Mouse (Mus musculus) left cerebral cortex, adult 2 months (tissue): ENCODE results near the gene Zfp981. TPM values are rescaled to one million over a fixed set of nuclear protein-coding genes. Genes with fewer than 3 reads are reported as not detected.
"Not testable (repeated sequence)": the region's sequence is repeated elsewhere in the genome, so short reads cannot be mapped to it uniquely, and the experiment has no call there.

Experiments
- DNase-seq, 2 experiments: peaks; one replicate each; pipeline ENCODE4 v3.0.0; 2021 to 2022; ENCODE audit warnings: low spot score in 2 of 2, mixed read lengths in 1 of 2; ENCODE audit errors: extremely low spot score in 1 of 2
- H3K27ac ChIP-seq: fragments of 200-600 bp; 2 replicates; pipeline ENCODE4 v1.8.1; 2022
- H3K4me3 ChIP-seq: fragments of 200-600 bp; 2 replicates; pipeline ENCODE4 v1.8.1; 2022
- CTCF ChIP-seq: fragments of 200-600 bp; IDR thresholded peaks from 2 replicates; pipeline ENCODE4 v1.8.1; 2022; ENCODE audit warnings: antibody characterized with exemption, mild to moderate bottlenecking, moderate library complexity
- intact Hi-C: fragments of 180-260 bp; cut with DNase I; formaldehyde crosslinking; loops from one replicate; pipeline ENCODE4 v1.15.1; 2025
- long read RNA-seq, 2 experiments: library from polyadenylated mRNA; stranded (forward); transcript quantifications; one replicate each; pipeline ENCODE4 v2.0.0; 2021; ENCODE audit warnings: borderline mapping rate in 2 of 2
- total RNA-seq, 2 experiments: library from RNA; stranded (reverse); gene quantifications; 2 replicates each; pipeline ENCODE4 v1.2.3; 2021

Zfp981 gene
- total RNA-seq = not detected
- long read RNA-seq, experiment 1, partial matches to known transcripts = 0 of 20 reads
- long read RNA-seq, experiment 1, other reads (novel, unspliced or antisense) = 20 of 20 reads
- long read RNA-seq, experiment 2, partial matches to known transcripts = 0 of 5 reads
- long read RNA-seq, experiment 2, other reads (novel, unspliced or antisense) = 5 of 5 reads

DNA sequence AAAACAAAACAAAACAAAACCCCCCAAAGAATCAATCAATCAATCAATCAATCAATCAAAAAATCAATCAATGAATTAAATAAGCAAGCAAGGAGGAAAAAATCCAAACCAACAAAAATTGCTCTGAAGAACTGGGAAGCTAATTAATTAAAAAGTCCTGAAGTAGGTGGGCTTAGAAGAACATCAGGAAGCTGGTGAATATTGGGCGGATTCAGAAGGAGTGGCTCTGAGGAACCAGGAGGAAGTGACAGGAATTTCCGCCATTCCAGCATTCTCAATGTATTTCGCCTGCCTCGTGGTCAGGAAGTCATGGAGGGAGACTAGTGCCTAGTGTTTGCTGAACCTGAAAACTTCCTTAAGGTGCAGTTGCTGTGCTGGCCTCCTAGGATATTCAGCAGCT, at the start of gene Zfp981:
TSS of gene Zfp981 (plus strand) at position 301 of the 400 bp plus-strand sequence.
- H3K27ac ChIP-seq, intact Hi-C loops, DNase-seq, H3K4me3 ChIP-seq: not testable (repeated sequence)

DNA sequence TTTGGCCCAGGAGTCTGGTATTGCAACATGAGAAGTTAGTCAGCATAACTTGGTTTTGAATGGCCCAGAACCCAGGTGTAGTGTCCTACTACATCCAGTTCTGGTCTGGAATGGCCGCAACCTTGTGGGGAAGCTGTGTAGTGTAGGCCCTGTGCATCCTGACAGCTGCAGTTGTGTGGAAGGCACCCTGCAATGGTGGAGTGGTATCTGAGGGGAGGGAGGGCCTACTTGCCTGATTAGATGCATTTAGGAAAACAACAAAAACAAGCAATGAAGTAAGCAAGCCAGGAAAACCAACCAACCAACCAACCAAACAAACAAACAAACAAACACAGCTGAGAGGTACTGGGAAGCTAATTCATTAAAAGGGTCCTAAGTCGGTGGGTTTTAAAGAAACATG, 49.3 kb upstream of the Zfp981 start:
- intact Hi-C loops, H3K27ac ChIP-seq, H3K4me3 ChIP-seq, DNase-seq: not testable (repeated sequence)

DNA sequence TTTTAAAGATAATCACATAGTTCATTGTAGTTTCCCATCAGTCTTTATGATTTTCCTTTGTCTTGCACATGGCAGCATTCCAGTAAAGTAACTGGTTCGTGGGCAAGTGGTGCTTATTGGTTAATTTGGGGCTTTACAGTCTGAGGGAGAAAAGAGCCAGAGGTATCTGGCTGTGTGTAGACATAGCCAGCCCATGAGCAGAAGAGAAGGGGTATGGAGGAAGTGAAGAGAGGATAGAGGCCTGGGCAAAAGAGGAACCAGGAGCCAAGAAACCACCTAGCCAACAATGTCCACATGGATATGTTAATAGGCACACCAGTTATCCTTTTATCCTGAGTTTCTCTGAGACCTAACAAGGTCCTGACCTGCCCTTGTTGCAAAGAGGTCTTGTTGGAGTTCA, 47.7 kb upstream of the Zfp981 start:
- intact Hi-C loops, H3K27ac ChIP-seq, DNase-seq, H3K4me3 ChIP-seq: not testable (repeated sequence)

DNA sequence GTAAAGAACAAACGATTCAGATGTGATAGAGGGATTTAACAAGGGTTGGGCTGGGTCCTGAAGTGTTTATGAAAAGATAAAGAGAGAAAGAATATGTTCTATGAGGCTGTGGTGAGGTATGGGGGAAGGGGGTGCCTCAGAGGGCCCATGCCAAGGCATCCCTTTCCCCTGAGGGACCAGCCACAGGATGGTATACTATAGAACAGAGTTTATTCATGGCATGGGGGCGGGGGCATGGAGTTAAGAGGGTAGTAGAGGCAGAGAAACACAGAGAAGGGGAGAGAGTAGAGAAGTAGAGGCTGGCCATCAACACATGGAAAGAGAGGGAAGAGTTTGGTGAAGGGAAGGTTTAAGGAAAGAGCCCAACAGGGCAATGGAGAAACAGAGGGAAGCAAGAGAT, 46.9 kb upstream of the Zfp981 start:
- intact Hi-C loops = no loop called here
- no peak for DNase-seq
- no peak overlapping the region for H3K27ac ChIP-seq
- no peak for TF ChIP-seq CTCF
- no peak overlapping the region for H3K4me3 ChIP-seq

DNA sequence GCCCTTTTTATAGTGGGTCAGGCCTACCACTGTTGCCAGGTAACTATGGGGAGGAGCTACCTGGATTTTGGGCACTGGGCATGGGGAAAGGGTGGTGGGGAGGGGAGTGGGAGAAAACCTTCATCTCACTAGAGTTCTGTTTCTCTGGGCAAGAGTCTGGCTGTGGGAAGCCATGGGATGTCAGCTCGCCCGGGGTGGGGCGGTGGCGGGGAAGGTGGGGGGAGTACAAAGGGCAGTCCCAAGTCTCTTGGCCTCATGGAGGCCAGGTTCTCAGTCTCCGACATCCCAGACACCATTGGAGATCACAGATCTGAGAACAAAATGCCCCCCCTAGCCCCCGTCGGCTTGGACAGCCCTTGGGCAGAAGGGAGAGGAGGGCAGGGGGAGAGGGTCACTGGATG, 46.5 kb upstream of the Zfp981 start:
- H3K4me3 ChIP-seq = no peak overlapping the region
- DNase-seq = no peak
- H3K27ac ChIP-seq = no peak overlapping the region
- TF ChIP-seq CTCF = no peak
- intact Hi-C loops = no loop called here

DNA sequence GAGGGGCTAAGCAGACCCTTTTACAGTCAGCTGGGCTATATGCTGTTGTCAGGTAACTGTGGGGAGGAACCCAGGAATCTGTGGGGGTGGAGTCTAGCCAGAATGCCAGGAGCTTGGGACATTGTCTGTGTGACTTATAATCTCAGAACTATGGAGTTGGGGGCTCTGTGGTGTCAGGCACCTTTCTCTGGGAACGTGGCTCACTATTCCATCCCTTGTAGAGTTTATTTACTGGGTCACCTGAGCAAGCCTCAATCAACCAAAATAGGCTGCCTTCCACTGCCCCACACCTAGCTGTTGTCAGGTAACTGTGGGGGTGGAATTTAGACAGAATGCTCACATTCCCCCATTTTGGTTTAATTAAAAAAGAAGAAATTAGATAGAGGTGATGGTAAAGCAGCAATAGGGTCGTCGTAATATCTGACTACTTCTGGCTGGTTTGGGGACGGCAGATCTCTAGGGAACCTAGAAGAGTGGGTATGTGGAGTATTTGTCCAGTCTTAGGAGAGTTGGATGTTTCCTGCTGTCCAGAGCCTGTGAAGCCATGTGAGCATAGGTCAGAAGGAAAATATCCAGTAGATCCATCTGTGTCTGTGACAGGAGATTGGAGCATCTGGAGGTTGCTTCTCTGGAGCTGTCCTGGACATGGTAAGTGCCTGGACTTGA, 45.6 kb upstream of the Zfp981 start:
- Histone ChIP-seq H3K4me3 (no peak overlapping the region), H3K27ac (no peak overlapping the region)
- no peak for TF ChIP-seq CTCF
- intact Hi-C loops = no loop called here
- no peak for DNase-seq

DNA sequence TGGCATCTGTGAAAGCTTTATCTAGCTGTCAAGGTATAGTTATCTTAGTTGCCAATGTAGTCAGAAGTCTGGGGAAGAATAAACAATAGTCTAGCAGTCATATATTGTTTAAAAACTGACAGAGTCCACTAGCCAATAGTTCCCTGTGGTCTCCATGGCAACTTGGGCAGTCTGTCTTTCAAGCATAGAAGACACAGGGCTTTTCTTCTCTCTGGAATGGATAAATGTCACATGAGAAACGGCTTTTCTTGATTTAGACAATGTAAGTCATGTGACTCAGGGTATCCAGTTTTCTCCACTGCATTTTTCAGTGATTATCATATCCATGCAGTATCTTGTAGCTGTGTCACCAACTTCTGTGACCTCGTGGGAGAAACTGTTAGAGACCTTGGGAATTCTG, 44.7 kb upstream of the Zfp981 start:
- no peak for DNase-seq
- Histone ChIP-seq H3K4me3 (no peak overlapping the region), H3K27ac (no peak overlapping the region)
- TF ChIP-seq CTCF = no peak
- intact Hi-C loops = no loop called here

DNA sequence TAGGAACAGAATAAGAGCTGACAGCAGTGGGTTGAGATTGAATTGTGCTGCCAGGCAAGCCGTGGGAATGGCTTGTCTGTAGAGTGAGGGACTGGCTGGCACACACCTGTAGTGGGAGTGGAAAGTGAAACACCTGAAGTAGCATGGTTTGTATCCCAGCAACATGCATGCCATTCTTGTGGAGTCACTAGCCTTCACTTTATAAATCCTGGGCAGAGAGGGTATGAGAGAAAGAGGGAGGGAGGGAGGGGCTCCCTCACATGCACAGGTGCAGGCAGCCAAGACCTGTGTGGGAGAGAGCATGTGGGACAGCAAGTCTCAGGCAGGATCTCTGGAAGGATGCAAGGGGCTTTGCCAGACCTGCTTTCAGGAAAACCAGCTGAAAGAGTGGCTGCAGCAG, 44.1 kb upstream of the Zfp981 start:
- no peak overlapping the region for H3K4me3 ChIP-seq
- no peak overlapping the region for H3K27ac ChIP-seq
- DNase-seq = no peak
- TF ChIP-seq CTCF = no peak
- intact Hi-C loops = no loop called here

DNA sequence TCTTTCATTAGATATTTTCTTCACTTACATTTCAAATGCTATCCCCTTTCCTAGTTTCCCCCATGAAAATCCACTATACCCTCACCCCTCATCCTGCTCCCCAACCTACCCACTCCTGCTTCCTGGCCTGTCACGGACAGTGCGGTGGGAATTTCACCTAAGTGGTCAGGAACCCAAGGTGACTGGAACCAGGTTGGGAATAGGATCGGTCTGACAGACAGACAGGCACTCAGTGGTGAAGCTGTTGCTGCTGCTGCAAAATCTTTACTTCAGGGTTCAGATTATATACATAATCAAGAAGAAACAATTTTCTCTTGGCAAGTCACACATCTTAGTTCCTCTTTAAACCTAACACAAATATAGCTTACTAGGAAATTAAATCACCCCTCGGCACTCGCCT, 42.0 kb upstream of the Zfp981 start:
- DNase-seq, H3K4me3 ChIP-seq, intact Hi-C loops, H3K27ac ChIP-seq: not testable (repeated sequence)

DNA sequence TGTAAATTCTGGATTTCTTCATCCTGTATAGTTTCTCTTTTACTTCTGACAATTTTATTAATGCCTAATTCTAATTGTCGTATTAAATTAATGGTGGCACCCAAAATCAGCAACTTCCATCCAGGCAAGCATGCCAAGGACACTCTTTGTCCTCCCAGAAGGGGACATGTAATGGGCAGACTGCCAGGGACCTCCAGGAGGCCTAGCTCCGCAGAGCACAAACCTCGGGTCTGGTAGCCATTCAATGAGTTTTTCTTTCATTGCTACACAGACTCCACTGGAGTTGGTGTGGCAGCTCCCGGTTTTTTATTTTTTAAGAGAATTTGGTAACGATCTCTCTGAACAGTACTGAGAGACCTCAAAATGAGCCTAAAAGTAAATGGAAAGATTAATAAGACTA, 41.1 kb upstream of the Zfp981 start:
- H3K4me3 ChIP-seq, H3K27ac ChIP-seq, intact Hi-C loops, DNase-seq: not testable (repeated sequence)

DNA sequence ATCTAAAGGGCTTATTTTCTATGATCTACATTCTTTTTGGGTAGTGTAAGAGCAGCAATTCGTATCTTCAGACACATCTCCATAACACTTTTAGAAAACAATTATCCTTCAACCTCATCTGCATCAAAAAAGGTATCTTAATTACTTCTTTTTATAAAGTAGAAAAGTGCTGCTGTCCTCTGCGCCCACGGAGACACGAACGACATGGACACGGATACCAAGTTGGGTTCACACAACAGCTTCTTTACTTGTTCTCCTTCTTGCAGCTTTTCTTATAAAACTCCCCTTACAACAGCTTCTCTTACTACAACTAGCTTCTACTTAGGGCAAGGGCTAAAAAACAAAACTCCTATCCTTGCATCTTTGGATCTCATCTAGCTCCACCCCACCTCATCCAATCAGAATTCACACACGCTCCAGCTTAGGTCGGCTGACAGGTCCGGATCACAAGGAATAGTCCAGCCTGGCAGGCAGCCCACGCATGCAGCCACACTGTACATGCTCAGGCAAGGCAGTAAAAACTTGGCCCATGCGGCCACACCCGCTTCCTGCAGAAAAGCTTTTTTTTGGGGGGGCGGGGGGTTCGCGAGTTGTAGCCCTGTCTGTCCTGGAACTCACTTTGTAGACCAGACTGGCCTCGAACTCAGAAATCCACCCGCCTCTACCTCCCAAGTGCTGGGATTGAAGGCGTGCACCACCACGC, 38.0 kb upstream of the Zfp981 start:
- intact Hi-C loops, H3K27ac ChIP-seq, DNase-seq, H3K4me3 ChIP-seq: not testable (repeated sequence)

DNA sequence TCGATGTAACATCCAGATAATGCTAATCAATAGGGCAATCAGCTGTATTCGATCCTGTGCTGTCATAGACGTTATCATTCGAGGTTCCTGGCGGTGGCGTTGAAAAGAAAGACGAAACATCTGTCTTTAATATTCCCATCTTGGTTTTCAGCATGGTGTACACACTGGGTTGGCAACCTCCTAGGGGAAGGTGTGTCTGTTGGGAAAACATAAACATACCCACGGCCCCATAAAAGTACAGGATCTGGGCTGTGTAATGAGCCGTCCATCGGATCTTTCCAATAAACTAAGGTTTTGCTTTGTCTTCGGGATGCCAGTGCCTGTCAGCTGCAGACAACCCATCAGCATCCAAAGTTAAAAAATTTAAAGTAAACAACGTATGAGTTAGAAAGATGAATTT, 31.8 kb upstream of the Zfp981 start:
- intact Hi-C loops, DNase-seq, H3K4me3 ChIP-seq, H3K27ac ChIP-seq: not testable (repeated sequence)

DNA sequence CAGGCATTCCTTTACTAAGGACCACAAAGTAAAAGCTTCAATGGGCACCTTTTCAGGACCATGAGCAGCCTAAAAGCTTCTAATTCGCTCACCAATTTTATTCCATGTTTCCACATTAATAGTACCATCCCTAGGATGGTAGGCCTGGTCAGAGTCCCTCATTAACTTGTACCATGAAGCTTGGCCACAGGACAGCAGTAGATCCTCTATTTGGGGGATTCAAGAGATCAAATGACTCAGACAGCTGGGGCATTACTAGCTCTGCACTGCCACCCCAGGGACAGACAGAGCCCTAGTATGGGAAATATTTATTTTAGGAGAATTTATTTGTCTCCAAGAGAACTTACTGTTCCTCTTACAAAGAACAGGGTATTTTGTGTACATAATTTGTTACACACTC, 27.6 kb upstream of the Zfp981 start:
- DNase-seq, H3K4me3 ChIP-seq, H3K27ac ChIP-seq, intact Hi-C loops: not testable (repeated sequence)

DNA sequence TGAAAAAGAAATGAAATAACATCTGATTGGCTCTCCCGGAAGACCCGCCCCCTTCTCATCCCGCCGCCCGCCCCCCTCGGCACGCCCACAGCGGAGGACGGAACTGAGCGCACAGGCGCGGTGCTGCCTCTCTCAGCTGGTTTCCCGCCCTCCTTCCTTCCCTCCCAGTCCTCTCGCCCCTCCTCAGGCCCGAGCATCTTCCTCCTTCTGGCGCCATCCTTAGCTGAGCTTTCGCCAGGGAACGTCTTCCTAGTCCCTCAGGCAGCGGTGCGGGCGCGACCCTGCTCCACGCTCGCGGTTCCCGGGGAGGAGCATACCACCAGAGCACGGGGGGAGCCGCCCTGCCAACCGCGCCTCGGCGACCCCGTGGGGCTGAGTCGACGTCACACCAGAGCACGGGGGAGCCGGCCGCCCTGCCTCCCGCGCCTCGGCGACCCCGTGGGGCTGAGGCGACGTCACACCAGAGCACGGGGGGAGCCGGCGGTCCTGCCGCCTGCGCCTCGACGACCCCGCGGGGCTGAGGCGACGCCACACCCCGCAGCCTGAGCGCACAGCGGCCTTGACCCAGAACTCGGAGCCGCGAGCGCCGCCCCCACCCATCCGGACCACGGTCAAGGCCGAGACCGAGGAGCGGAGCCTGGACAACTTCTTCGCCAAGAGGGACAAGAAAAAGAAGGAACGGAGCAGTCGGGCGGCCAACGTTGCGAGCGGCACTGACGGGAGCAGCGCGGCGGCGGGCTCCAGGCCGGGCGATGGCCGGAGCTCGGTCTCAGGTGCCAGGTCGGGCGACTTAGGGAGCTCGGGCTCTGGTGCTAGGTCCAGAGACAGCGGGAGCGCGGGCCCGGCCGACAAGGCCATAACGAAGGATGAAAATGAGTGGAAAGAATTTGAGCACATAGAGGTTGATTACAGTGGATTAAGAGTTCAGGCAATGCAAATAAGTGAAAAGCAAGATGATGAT, 26.8 kb upstream of the Zfp981 start:
- H3K27ac ChIP-seq, H3K4me3 ChIP-seq, intact Hi-C loops, DNase-seq: not testable (repeated sequence)

DNA sequence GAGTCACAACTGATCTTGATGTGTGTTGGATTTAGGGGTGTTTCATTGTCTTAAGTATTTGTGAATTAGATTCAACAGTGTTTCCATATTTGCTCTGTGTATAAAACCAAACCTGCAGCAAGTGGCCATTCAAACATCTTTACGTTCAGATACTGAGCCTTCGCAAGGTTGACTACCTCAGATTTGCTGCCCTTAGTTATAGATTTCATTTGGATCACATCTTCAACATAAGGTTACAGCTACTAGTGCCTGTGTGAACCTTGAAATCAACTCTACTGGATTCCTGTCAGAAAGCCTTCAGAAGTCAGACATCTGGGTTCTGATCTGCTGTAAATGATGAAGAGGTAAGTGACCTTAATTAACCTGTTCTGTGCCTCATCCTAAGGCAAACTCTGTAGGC, 25.6 kb upstream of the Zfp981 start:
- H3K4me3 ChIP-seq, intact Hi-C loops, DNase-seq: not testable (repeated sequence)

DNA sequence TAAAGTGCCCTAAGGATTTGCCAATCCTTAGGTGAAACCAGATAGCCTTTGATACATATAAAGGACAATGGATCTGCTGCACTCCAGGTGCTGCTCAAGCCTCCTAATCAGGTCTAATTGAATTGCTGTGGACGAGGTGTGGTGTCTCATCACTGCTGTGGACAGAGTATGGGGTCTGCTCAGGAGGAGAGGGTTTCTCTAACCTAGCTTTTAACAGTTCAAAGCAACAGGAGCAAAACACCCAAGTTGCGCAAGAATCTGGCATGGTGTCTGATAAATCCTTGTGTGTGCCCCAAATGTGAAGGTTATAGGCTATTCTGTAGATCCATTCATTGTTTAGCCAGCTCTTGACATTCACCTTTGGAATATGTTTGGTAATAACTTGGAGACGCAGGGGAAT, 24.9 kb upstream of the Zfp981 start:
- DNase-seq, H3K27ac ChIP-seq, intact Hi-C loops, H3K4me3 ChIP-seq: not testable (repeated sequence)

More for the DNA sequence above, 25.6 kb upstream of the Zfp981 start:
- H3K27ac ChIP-seq = not testable (repeated sequence)
